Mouse (Mus musculus) ES-E14 (cell line): ENCODE measurements at regions not wholly inside any gene's neighbourhood (a gene's known extent, or its start where the extent isn't known, plus 50 kb on each side); places are given as distances from the start of the nearest gene placed in this dataset.

Source experiments
- DNase-seq: peaks from one replicate; pipeline ENCODE4 v3.0.0-alpha.2; 2013; ENCODE audit warnings: low read depth, low spot score
- H3K27ac ChIP-seq: 2 replicates; pipeline ENCODE4 v1.5.1; 2012; ENCODE audit warnings: low read depth, mild to moderate bottlenecking, low read length, moderate library complexity, mixed read lengths; ENCODE audit not compliant: poor library complexity, insufficient read depth, severe bottlenecking
- H3K36me3 ChIP-seq: 2 replicates; pipeline ENCODE4 v1.6.1; 2012; ENCODE audit warnings: mild to moderate bottlenecking, low read length, moderate library complexity, mixed read lengths; ENCODE audit not compliant: control insufficient read depth, poor library complexity, insufficient read depth, severe bottlenecking
- H3K4me1 ChIP-seq, 2 experiments: fragments of 150-350 bp in 1 of 2; sonication (generic) in 1 of 2; 2 replicates each; pipeline ENCODE4 v1.6.1; 2012; ENCODE audit warnings: low read length in 2 of 2, mild to moderate bottlenecking in 1 of 2, mixed read lengths in 1 of 2; ENCODE audit not compliant: control insufficient read depth in 2 of 2, insufficient read depth in 2 of 2, poor library complexity in 1 of 2
- H3K4me3 ChIP-seq, 2 experiments: fragments of 150-350 bp in 1 of 2; sonication (generic) in 1 of 2; 2 replicates each; pipeline ENCODE4 v1.5.1; 2012; ENCODE audit warnings: low read length in 2 of 2, low read depth in 1 of 2, mild to moderate bottlenecking in 1 of 2, mixed read lengths in 1 of 2; ENCODE audit not compliant: insufficient read depth in 1 of 2, poor library complexity in 1 of 2, severe bottlenecking in 1 of 2
- H3K9ac ChIP-seq: 2 replicates; pipeline ENCODE4 v1.6.1; 2012; ENCODE audit warnings: low read depth, mild to moderate bottlenecking, low read length, mixed read lengths; ENCODE audit not compliant: poor library complexity, insufficient read depth, severe bottlenecking
- H3K9me3 ChIP-seq: fragments of 150-350 bp; sonication (generic); 2 replicates; pipeline ENCODE4 v1.6.1; 2012; ENCODE audit warnings: low read depth, mild to moderate bottlenecking, low read length; ENCODE audit not compliant: control insufficient read depth, insufficient read depth
- CHD2 ChIP-seq: IDR thresholded peaks from 2 replicates; pipeline ENCODE4 v1.6.1; 2014; ENCODE audit warnings: mild to moderate bottlenecking, low read depth, low read length, inconsistent platforms
- HCFC1 ChIP-seq: IDR thresholded peaks from 2 replicates; pipeline ENCODE4 v1.6.1; 2012; ENCODE audit warnings: low read length, inconsistent platforms, borderline replicate concordance; ENCODE audit not compliant: insufficient read depth
- MAFK ChIP-seq: IDR thresholded peaks from 2 replicates; pipeline ENCODE4 v1.6.1; 2014; ENCODE audit warnings: mild to moderate bottlenecking, low read depth, low read length, inconsistent platforms; ENCODE audit not compliant: insufficient read depth
- ZC3H11A ChIP-seq: IDR thresholded peaks from 2 replicates; pipeline ENCODE4 v1.6.1; 2012; ENCODE audit warnings: low read depth, mild to moderate bottlenecking, inconsistent platforms, low read length, borderline replicate concordance
- ZNF384 ChIP-seq: IDR thresholded peaks from 2 replicates; pipeline ENCODE4 v1.6.1; 2012; ENCODE audit warnings: low read depth, low read length, inconsistent platforms
- in situ Hi-C, 2 experiments: fragments of 600-800 bp; cut with MboI; formaldehyde crosslinking; loops; one replicate each; pipeline ENCODE4 v1.15.1; 2025; ENCODE audit warnings: low sequenced_read_pairs in 2 of 2, inconsistent platforms in 1 of 2; ENCODE audit not compliant: unreplicated experiment in 2 of 2

GRCm38 (mm10) chr12:26817866-26818265 lies 348.9 kb downstream of the Cmpk2 start:
- TF ChIP-seq MAFK (no peak), ZC3H11A (no peak), ZNF384 (no peak), HCFC1 (no peak), CHD2 (no peak)
- no peak overlapping the region for H3K4me3 ChIP-seq
- H3K9ac ChIP-seq, result no peak overlapping the region
- in situ Hi-C loops, result no loop called here
- peaks cover 2% of the 10 kb centered on the region; the same call in 1 of the 2 replicates for H3K9me3 ChIP-seq
- H3K4me1 ChIP-seq, result no peaks in the 10 kb centered on the region
- no peak for DNase-seq
- H3K27ac ChIP-seq, result no peak overlapping the region
- H3K36me3 ChIP-seq, result no peaks in the 10 kb centered on the region

GRCm38 (mm10) chr12:26815771-26816170 lies 346.8 kb downstream of the Cmpk2 start:
- no peak for TF ChIP-seq ZNF384
- DNase-seq, result no peak
- Histone ChIP-seq H3K4me3 (no peak overlapping the region), H3K9me3 (no peaks in the 10 kb centered on the region), H3K36me3 (no peaks in the 10 kb centered on the region), H3K4me1 (no peaks in the 10 kb centered on the region), H3K9ac (no peak overlapping the region), H3K27ac (no peak overlapping the region)
- in situ Hi-C loops, result no loop called here

- in situ Hi-C loops, result no loop called here
Measured at GRCm38 (mm10) chr12:26810565-26811177, 341.7 kb downstream of the Cmpk2 start.

GRCm38 (mm10) chr12:26809670-26810069 lies 340.7 kb downstream of the Cmpk2 start:
- H3K27ac ChIP-seq, result no peak overlapping the region
- H3K9me3 ChIP-seq, result no peaks in the 10 kb centered on the region
- no peaks in the 10 kb centered on the region for H3K36me3 ChIP-seq
- TF ChIP-seq ZC3H11A (no peak), CHD2 (no peak), MAFK (no peak), HCFC1 (no peak), ZNF384 (no peak)
- in situ Hi-C loops, result no loop called here
- no peak for DNase-seq
- H3K9ac ChIP-seq, result no peak overlapping the region
- no peaks in the 10 kb centered on the region for H3K4me1 ChIP-seq
- no peak overlapping the region for H3K4me3 ChIP-seq

More at GRCm38 (mm10) chr12:26810565-26811177, 341.7 kb downstream of the Cmpk2 start:
- Histone ChIP-seq H3K9me3 (no peaks in the 10 kb centered on the region), H3K27ac (no peak overlapping the region), H3K4me3 (no peak overlapping the region), H3K9ac (no peak overlapping the region), H3K4me1 (no peaks in the 10 kb centered on the region), H3K36me3 (no peaks in the 10 kb centered on the region)
- TF ChIP-seq ZC3H11A (no peak), MAFK (no peak), ZNF384 (no peak), HCFC1 (no peak), CHD2 (no peak)
- no peak for DNase-seq

- TF ChIP-seq ZC3H11A, result no peak
- TF ChIP-seq CHD2, result no peak
- no peak for TF ChIP-seq ZNF384
- no peak for TF ChIP-seq MAFK
- no peak for TF ChIP-seq HCFC1
Measured at GRCm38 (mm10) chr12:26802542-26802941, 333.5 kb downstream of the Cmpk2 start.

More at GRCm38 (mm10) chr12:26802542-26802941, 333.5 kb downstream of the Cmpk2 start:
- H3K9me3 ChIP-seq, result no peaks in the 10 kb centered on the region
- no peaks in the 10 kb centered on the region for H3K36me3 ChIP-seq
- DNase-seq, result no peak
- H3K4me1 ChIP-seq, result no peaks in the 10 kb centered on the region
- H3K9ac ChIP-seq, result no peak overlapping the region
- no peak overlapping the region for H3K4me3 ChIP-seq
- in situ Hi-C loops, result no loop called here
- no peak overlapping the region for H3K27ac ChIP-seq
